ENCODE assay signal across 14 mouse cellular contexts in the genomic region with DNA sequence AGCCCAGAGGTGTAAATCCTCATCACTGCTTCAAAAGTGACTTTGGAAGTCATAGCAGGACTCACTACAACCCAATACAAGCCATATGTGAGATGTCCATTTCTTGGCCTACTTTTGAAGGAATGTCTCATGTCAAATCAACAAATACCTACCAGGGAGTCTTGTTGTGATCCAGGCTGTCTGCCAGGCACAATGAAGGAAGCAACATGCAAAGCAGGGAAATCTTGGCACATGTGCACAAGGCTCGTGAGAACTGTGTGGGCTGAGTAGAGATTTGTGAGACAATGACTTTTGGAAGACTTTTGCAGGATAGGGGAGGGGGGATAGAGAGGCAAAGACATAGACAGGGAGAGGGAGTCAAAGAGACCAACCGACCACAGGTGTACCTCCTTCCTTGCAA.
A peak's percentile ranks its signal among the peaks of the same experiment; 100 is the strongest.
DNase-seq lines count a peak whose midpoint lies in the region.
"Had no signal": no experiment of that assay in that cellular context is flagged by ENCODE, and none has a peak within 500 bp of the region (broad histone marks: within the 10 kb centered on the region; RNA-seq: fewer than 3 reads in every experiment).

No protein-coding gene starts in this region.

- peak; percentile 11 for DNase-seq in heart, postnatal 4 days
- no peak for DNase-seq in heart, adult 9 months (ENCODE audit: low spot score in 2 of 2)
- peak; percentile 11 for DNase-seq in left cerebral cortex, postnatal 4 days
- DNase-seq in left cerebral cortex, postnatal 25 days (ENCODE audit: low spot score in 2 of 2) = no peak
- peak; percentile 3 for DNase-seq in urinary bladder, postnatal 14 days (ENCODE audit: low spot score)
- DNase-seq in urinary bladder, postnatal 36 days (ENCODE audit: low spot score in 2 of 2) = no peak
- peak; percentile 5 for DNase-seq in testis, postnatal 14 days (ENCODE audit: low spot score)
- no peak for DNase-seq in T-cell, adult 2 months (ENCODE audit: low spot score)
- DNase-seq: adrenal gland, postnatal 14 days; cerebellum, adult 18-20 months; gastrocnemius, postnatal 14 days; kidney, postnatal 25 days; liver, embryonic 13.5 days; thymus, postnatal 25 days had no signal

- intact Hi-C loops in left cerebral cortex, postnatal 4 days (cut with DNase I) = no loop called here
- intact Hi-C loops in left cerebral cortex, postnatal 25 days (cut with DNase I) = no loop called here

Comparison
In these comparisons a context has a peak if more than half of its experiments do, and no peak if none do; other contexts are left out.
1. DNase-seq: peak in heart, postnatal 4 days (single experiment), left cerebral cortex, postnatal 4 days (single experiment), urinary bladder, postnatal 14 days (single experiment) and testis, postnatal 14 days (single experiment); none in heart, adult 9 months (0 of 2), left cerebral cortex, postnatal 25 days (0 of 2), urinary bladder, postnatal 36 days (0 of 2) and T-cell, adult 2 months (single experiment).